Mouse (Mus musculus) ES-Bruce4 (cell line): Measurements from ENCODE around the gene Ccdc63.

Experiments used
- CTCF ChIP-seq: IDR thresholded peaks from one replicate; pipeline ENCODE4 v1.8.1; 2011; ENCODE audit warnings: low read depth, low read length
- EP300 ChIP-seq: IDR thresholded peaks from 2 replicates; pipeline ENCODE4 v1.6.1; 2011; ENCODE audit warnings: low read depth, low read length; ENCODE audit not compliant: insufficient read depth

DNA sequence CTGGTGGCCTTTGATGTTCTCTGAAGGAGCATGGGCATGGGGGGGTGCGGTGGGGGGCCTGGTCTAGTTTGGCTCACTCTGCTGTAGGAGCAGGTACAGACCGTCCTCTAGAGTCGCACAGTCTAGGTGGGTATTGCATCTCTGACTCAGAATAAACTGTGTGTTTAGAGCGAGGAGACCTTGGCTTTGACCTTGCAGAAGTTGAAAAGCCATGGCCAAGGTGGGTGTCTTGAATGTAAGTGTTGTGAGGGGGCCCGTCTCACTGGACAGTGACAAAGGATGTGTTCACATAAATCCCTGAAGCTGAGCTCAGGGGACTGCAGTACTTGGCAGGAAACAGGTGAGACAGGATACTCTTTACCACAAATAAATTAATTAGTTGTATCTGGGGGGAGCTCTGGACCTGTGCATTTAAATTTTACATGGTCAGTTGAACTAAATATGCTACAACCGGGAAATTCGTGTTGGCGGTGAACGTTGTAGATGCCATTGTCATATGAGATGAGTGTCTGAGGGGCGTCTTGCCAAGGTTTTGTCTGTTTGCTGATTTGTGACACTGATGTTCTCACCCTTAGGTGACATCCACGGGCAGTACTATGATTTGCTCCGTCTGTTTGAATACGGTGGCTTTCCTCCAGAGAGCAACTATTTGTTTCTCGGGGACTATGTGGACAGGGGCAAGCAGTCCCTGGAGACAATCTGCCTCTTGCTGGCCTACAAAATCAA is 27.9 kb upstream of the Ccdc63 start:
- TF ChIP-seq CTCF (no peak), EP300 (no peak)
